Mouse (Mus musculus) cortical plate, adult 2 months (tissue): ENCODE results near the gene Fgd3.

Experiments
- CTCF ChIP-seq: fragments of 200-500 bp; IDR thresholded peaks from 2 replicates; pipeline ENCODE4 v1.5.1; 2011; ENCODE audit warnings: mild to moderate bottlenecking, control low read depth, low read length; ENCODE audit not compliant: insufficient read depth; ENCODE audit errors: extremely low read depth
- POLR2A ChIP-seq: fragments of 200-500 bp; IDR thresholded peaks from 2 replicates; pipeline ENCODE4 v1.6.1; 2011; ENCODE audit warnings: mild to moderate bottlenecking, low read length, control low read depth; ENCODE audit not compliant: insufficient read depth; ENCODE audit errors: extremely low read depth

GRCm38 (mm10) chr13:49358184-49358583 lies 38.1 kb upstream of the Fgd3 start:
- TF ChIP-seq POLR2A (no peak), CTCF (no peak)
